Mouse (Mus musculus) spleen, postnatal 4 days (tissue): ENCODE results near the gene Mcee.

Source experiments
- DNase-seq, 2 experiments: peaks; one replicate each; pipeline ENCODE4 v3.0.0; 2022; ENCODE audit warnings: low spot score in 2 of 2

Gene Mcee

GRCm38 (mm10) chr7:64424861-64425260 is 32.5 kb downstream of the Mcee start:
- DNase-seq: no peak

GRCm38 (mm10) chr7:64439595-64440518 is 47.5 kb downstream of the Mcee start:
- no peak for DNase-seq

GRCm38 (mm10) chr7:64440519-64440918 is 48.1 kb downstream of the Mcee start:
- no peak for DNase-seq

GRCm38 (mm10) chr7:64450631-64451030 is 58.2 kb downstream of the Mcee start:
- peak in 1 of 2 experiments; percentile 51 for DNase-seq

GRCm38 (mm10) chr7:64451441-64451840 is 59.0 kb downstream of the Mcee start:
- peak in 1 of 2 experiments; percentile 41 for DNase-seq

GRCm38 (mm10) chr7:64451861-64452382 is 59.5 kb downstream of the Mcee start:
- DNase-seq: peak in 1 of 2 experiments; percentile 23

GRCm38 (mm10) chr7:64452471-64453222 is 60.2 kb downstream of the Mcee start:
- DNase-seq: peak in 1 of 2 experiments; percentile 35

GRCm38 (mm10) chr7:64456176-64456575 is 63.8 kb downstream of the Mcee start:
- peak in 1 of 2 experiments; percentile 29 for DNase-seq

- DNase-seq: peak in 1 of 2 experiments; percentile 24
Observed at GRCm38 (mm10) chr7:64456676-64457075, 64.3 kb downstream of the Mcee start.

- DNase-seq: no peak
Observed at GRCm38 (mm10) chr7:64457811-64458210, 65.4 kb downstream of the Mcee start.
